15 mouse cellular contexts compared by ENCODE assay signal in the genomic region with DNA sequence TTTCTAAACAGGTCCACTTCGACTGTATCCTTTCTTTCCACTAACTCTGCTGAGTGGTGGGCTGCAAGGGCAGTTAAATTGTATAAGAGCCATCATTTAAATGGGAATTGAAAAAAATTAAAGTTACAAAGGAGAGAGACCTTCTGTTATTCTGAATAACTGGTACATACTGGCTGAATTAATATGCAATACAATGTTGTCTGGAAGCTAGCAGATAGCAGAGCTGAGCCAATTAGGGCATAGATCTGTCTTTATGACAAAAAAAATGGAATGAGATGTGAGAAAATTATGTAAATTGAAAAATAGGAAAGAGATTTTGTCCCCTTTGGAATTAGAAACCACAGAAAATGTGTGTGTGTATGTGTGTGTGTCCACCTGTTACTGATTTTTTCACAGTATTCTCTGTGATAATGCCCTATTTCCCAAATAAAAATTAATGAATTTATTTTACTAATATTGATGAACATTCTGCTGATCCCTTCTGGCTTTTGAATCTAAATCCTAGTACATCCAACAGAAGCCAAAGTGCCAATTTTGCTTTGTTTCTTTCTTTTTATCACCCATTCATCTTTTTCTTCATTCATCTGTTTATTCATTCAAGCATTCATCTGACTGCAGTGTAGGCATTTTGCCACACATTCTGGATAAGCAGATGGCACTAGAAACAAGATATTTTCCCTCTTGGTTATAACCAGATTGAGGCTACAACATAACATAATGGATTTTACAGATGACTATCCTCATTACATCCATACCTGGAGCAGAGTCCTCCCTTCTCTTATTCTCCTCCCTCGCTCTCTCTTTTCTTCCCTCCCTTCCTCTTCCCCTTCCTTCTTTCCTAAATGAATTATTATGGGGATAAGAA.
DNase-seq lines count a peak whose midpoint lies in the region; ATAC-seq and TF ChIP-seq lines count a peak whose summit lies in the region.
"Had no signal": no experiment of that assay in that cellular context is flagged by ENCODE, and none has a peak within 500 bp of the region (broad histone marks: within the 10 kb centered on the region; RNA-seq: fewer than 3 reads in every experiment).

No protein-coding gene starts in this region.

- H3K9ac ChIP-seq in hindbrain, postnatal 0 days (replicated peaks; ENCODE audit: low read length), result no peak overlapping the region
- H3K9ac ChIP-seq: heart, embryonic 13.5 days; stomach, embryonic 15.5 days had no signal

- H3K4me3 ChIP-seq in hindbrain, postnatal 0 days (ENCODE audit: low read length), result no peak overlapping the region
- no peak overlapping the region for H3K4me3 ChIP-seq in hindbrain, embryonic 10.5 days
- H3K4me3 ChIP-seq: heart, embryonic 13.5 days; stomach, embryonic 15.5 days had no signal

- no peak for ATAC-seq in hindbrain, postnatal 0 days
- ATAC-seq: intestine, postnatal 0 days had no signal

- H3K27me3 ChIP-seq in hindbrain, postnatal 0 days (ENCODE audit: insufficient read depth, low read length), result no peaks in the 10 kb centered on the region
- H3K27me3 ChIP-seq in hindbrain, embryonic 10.5 days (ENCODE audit: insufficient read depth, poor library complexity, severe bottlenecking), result no peaks in the 10 kb centered on the region
- H3K27me3 ChIP-seq: heart, embryonic 13.5 days; stomach, embryonic 15.5 days had no signal

- no peaks in the 10 kb centered on the region for H3K36me3 ChIP-seq in hindbrain, postnatal 0 days (ENCODE audit: insufficient read depth, low read length)
- H3K36me3 ChIP-seq in hindbrain, embryonic 10.5 days, result no peaks in the 10 kb centered on the region
- H3K36me3 ChIP-seq: G1E; heart, embryonic 13.5 days; stomach, embryonic 15.5 days had no signal

- no peaks in the 10 kb centered on the region for H3K9me3 ChIP-seq in hindbrain, postnatal 0 days (ENCODE audit: low read length)
- no peaks in the 10 kb centered on the region for H3K9me3 ChIP-seq in hindbrain, embryonic 10.5 days
- H3K9me3 ChIP-seq: G1E; heart, embryonic 13.5 days; stomach, embryonic 15.5 days had no signal

- no peak overlapping the region for H3K4me2 ChIP-seq in hindbrain, postnatal 0 days (ENCODE audit: low read depth, low read length)
- H3K4me2 ChIP-seq: heart, embryonic 13.5 days; liver, embryonic 11.5 days; stomach, embryonic 15.5 days had no signal

- H3K27ac ChIP-seq in hindbrain, postnatal 0 days, result no peak overlapping the region
- no peak overlapping the region for H3K27ac ChIP-seq in hindbrain, embryonic 10.5 days
- H3K27ac ChIP-seq: heart, embryonic 13.5 days; stomach, embryonic 15.5 days had no signal

- 70% methylated on average over 2 of the region's 2 CpGs for WGBS in hindbrain, postnatal 0 days
- 85% methylated on average over 2 of the region's 2 CpGs for WGBS in hindbrain, embryonic 10.5 days

- DNase-seq in hindbrain, postnatal 0 days (ENCODE audit: low spot score), result peak; percentile 59
- no peak for DNase-seq in hindbrain, embryonic 10.5 days (ENCODE audit: low spot score)
- peak; percentile 35 for DNase-seq in cerebellum, adult 11-12 months
- DNase-seq in cerebellum, postnatal 36 days, result peak; percentile 36 to 67
- DNase-seq in layer of hippocampus, postnatal 14 days (ENCODE audit: low spot score in 2 of 2), result peak; percentile 14 to 89
- no peak for DNase-seq in urinary bladder, postnatal 4 days (ENCODE audit: low spot score in 2 of 2)
- no peak for DNase-seq in right cerebral cortex, postnatal 25 days
- DNase-seq: adrenal gland, postnatal 10 days; kidney, postnatal 14 days; thymus, postnatal 4 days had no signal

- H3K4me1 ChIP-seq in hindbrain, postnatal 0 days (ENCODE audit: insufficient read depth, low read length), result no peaks in the 10 kb centered on the region
- H3K4me1 ChIP-seq in hindbrain, embryonic 10.5 days (replicated peaks), result no peaks in the 10 kb centered on the region
- H3K4me1 ChIP-seq: heart, embryonic 13.5 days; stomach, embryonic 15.5 days had no signal

- TF ChIP-seq CTCF in hindbrain, postnatal 0 days (IDR thresholded peaks at IDR 0.05; ENCODE audit: low read depth), result no peak

Comparison
In these comparisons a context has a peak if more than half of its experiments do, and no peak if none do; other contexts are left out.
1. DNase-seq: peak in hindbrain, postnatal 0 days (single experiment), cerebellum, adult 11-12 months (single experiment), cerebellum, postnatal 36 days (2 of 2) and layer of hippocampus, postnatal 14 days (2 of 2); none in hindbrain, embryonic 10.5 days (single experiment), urinary bladder, postnatal 4 days (0 of 2) and right cerebral cortex, postnatal 25 days (single experiment).